Comparison of ENCODE assay signal across 10 mouse cellular contexts in the genomic region with DNA sequence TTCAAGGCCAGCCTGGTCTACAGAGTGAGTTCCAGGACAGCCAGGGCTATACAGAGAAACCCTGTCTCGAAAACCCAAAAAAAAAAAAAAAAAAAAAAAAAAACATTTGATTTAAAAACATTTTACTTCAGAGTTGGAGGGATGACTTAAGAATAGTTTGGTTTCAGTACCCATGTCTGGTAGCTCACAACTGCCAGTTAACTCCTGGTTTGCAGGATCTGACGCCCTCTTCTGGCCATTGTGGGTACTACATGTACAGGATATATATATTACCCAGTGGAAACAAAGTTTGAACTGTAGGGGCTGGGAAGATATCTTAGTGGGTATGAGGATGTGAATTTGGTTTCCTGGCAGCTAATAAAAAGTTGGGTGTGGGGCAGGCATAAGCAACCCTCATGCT. TPM values are rescaled to one million over a fixed set of nuclear protein-coding genes. Genes with fewer than 3 reads are reported as not detected.
A peak's percentile ranks its signal among the peaks of the same experiment; 100 is the strongest.
DNase-seq lines count a peak whose midpoint lies in the region; ATAC-seq and TF ChIP-seq lines count a peak whose summit lies in the region.
"Had no signal": no experiment of that assay in that cellular context is flagged by ENCODE, and none has a peak within 500 bp of the region (broad histone marks: within the 10 kb centered on the region; RNA-seq: fewer than 3 reads in every experiment).

No protein-coding gene starts in this region.

- no peaks in the 10 kb centered on the region for H3K9me3 ChIP-seq in forebrain, postnatal 0 days (ENCODE audit: low read length)
- H3K9me3 ChIP-seq in forebrain, embryonic 16.5 days (ENCODE audit: control insufficient read depth, low read length) = no peaks in the 10 kb centered on the region
- H3K9me3 ChIP-seq in midbrain, embryonic 11.5 days (ENCODE audit: control insufficient read depth, low read length) = peaks cover 4% of the 10 kb centered on the region; the same call in 1 of the 2 replicates
- no peaks in the 10 kb centered on the region for H3K9me3 ChIP-seq in midbrain, embryonic 16.5 days (replicated peaks; ENCODE audit: control insufficient read depth, low read length, poor library complexity, severe bottlenecking)
- H3K9me3 ChIP-seq in forebrain, embryonic 11.5 days (ENCODE audit: control insufficient read depth, low read length) = no peaks in the 10 kb centered on the region; the same call in 1 of the 2 replicates
- H3K9me3 ChIP-seq: stomach, embryonic 15.5 days had no signal

- no peak overlapping the region for H3K4me3 ChIP-seq in forebrain, postnatal 0 days (ENCODE audit: low read depth, low read length)
- H3K4me3 ChIP-seq in forebrain, embryonic 16.5 days (replicated peaks; ENCODE audit: low read length) = no peak overlapping the region
- no peak overlapping the region for H3K4me3 ChIP-seq in midbrain, embryonic 11.5 days (ENCODE audit: low read depth, low read length)
- no peak overlapping the region for H3K4me3 ChIP-seq in midbrain, embryonic 16.5 days (ENCODE audit: low read depth, low read length)
- no peak overlapping the region for H3K4me3 ChIP-seq in forebrain, embryonic 11.5 days (ENCODE audit: low read depth, low read length)
- H3K4me3 ChIP-seq: stomach, embryonic 15.5 days had no signal

- WGBS in forebrain, postnatal 0 days = 5% methylated on average over 1 of the region's 2 CpGs
- WGBS in forebrain, embryonic 16.5 days = 0% methylated on average over 1 of the region's 2 CpGs
- WGBS in midbrain, embryonic 11.5 days = 8% methylated on average over 1 of the region's 2 CpGs
- 0% methylated on average over 1 of the region's 2 CpGs for WGBS in midbrain, embryonic 16.5 days
- 3% methylated on average over 1 of the region's 2 CpGs for WGBS in forebrain, embryonic 11.5 days

- H3K4me1 ChIP-seq in forebrain, postnatal 0 days (ENCODE audit: insufficient read depth) = no peaks in the 10 kb centered on the region
- peaks cover 9% of the 10 kb centered on the region; the same call in 1 of the 2 replicates for H3K4me1 ChIP-seq in forebrain, embryonic 16.5 days (replicated peaks; ENCODE audit: control insufficient read depth, insufficient read depth, low read length)
- H3K4me1 ChIP-seq in midbrain, embryonic 11.5 days (ENCODE audit: control insufficient read depth, insufficient read depth, low read length) = no peaks in the 10 kb centered on the region
- H3K4me1 ChIP-seq in midbrain, embryonic 16.5 days (ENCODE audit: control insufficient read depth, insufficient read depth, low read length) = peaks cover 9% of the 10 kb centered on the region; the same call in 1 of the 2 replicates
- H3K4me1 ChIP-seq in forebrain, embryonic 11.5 days (replicated peaks; ENCODE audit: control insufficient read depth, insufficient read depth, low read length) = no peaks in the 10 kb centered on the region

- ATAC-seq in forebrain, postnatal 0 days = no peak
- no peak for ATAC-seq in forebrain, embryonic 16.5 days
- no peak for ATAC-seq in midbrain, embryonic 11.5 days (ENCODE audit: low FRiP score)
- ATAC-seq in midbrain, embryonic 16.5 days = no peak
- ATAC-seq in forebrain, embryonic 11.5 days (replicated peaks; ENCODE audit: low FRiP score) = no peak

- no peaks in the 10 kb centered on the region for H3K27me3 ChIP-seq in forebrain, postnatal 0 days (ENCODE audit: insufficient read depth, low read length)
- H3K27me3 ChIP-seq in forebrain, embryonic 16.5 days (replicated peaks; ENCODE audit: control insufficient read depth, insufficient read depth, low read length) = no peaks in the 10 kb centered on the region
- H3K27me3 ChIP-seq in midbrain, embryonic 11.5 days (ENCODE audit: control insufficient read depth, insufficient read depth, low read length) = no peaks in the 10 kb centered on the region
- no peaks in the 10 kb centered on the region for H3K27me3 ChIP-seq in midbrain, embryonic 16.5 days (ENCODE audit: control insufficient read depth, insufficient read depth, low read depth, low read length)
- H3K27me3 ChIP-seq in forebrain, embryonic 11.5 days (ENCODE audit: control insufficient read depth, insufficient read depth, low read length) = no peaks in the 10 kb centered on the region
- H3K27me3 ChIP-seq: stomach, embryonic 15.5 days had no signal

- peak; percentile 71 for TF ChIP-seq CTCF in forebrain, postnatal 0 days (IDR thresholded peaks at IDR 0.05; ENCODE audit: low read depth)

- H3K4me2 ChIP-seq in forebrain, postnatal 0 days (ENCODE audit: low read depth) = no peak overlapping the region
- H3K4me2 ChIP-seq in forebrain, embryonic 16.5 days (ENCODE audit: low read length) = no peak overlapping the region
- no peak overlapping the region for H3K4me2 ChIP-seq in midbrain, embryonic 11.5 days
- no peak overlapping the region for H3K4me2 ChIP-seq in midbrain, embryonic 16.5 days (ENCODE audit: low read length)
- no peak overlapping the region for H3K4me2 ChIP-seq in forebrain, embryonic 11.5 days (ENCODE audit: low read depth, low read length, severe bottlenecking)
- H3K4me2 ChIP-seq: stomach, embryonic 15.5 days had no signal

- peak; percentile 30 for DNase-seq in forebrain, postnatal 0 days
- peak; percentile 80 for DNase-seq in midbrain, embryonic 11.5 days (ENCODE audit: low spot score, missing footprints)
- peak; percentile 42 for DNase-seq in T-cell, adult 2 months (ENCODE audit: low spot score)
- DNase-seq in spleen, postnatal 10 days (ENCODE audit: low spot score in 2 of 2) = peak; percentile 43 to 82
- DNase-seq in forebrain, embryonic 11.5 days (ENCODE audit: low spot score) = no peak
- no peak for DNase-seq in heart, adult 9 months (ENCODE audit: low spot score in 2 of 2)

- no peak overlapping the region for H3K9ac ChIP-seq in forebrain, postnatal 0 days
- H3K9ac ChIP-seq in forebrain, embryonic 16.5 days (replicated peaks; ENCODE audit: low read depth, low read length) = no peak overlapping the region
- no peak overlapping the region for H3K9ac ChIP-seq in midbrain, embryonic 11.5 days (ENCODE audit: low read length)
- no peak overlapping the region for H3K9ac ChIP-seq in midbrain, embryonic 16.5 days (ENCODE audit: low read depth, low read length)
- no peak overlapping the region for H3K9ac ChIP-seq in forebrain, embryonic 11.5 days (ENCODE audit: low read length)
- H3K9ac ChIP-seq: stomach, embryonic 15.5 days had no signal

- no peak overlapping the region for H3K27ac ChIP-seq in forebrain, postnatal 0 days (ENCODE audit: low read depth, low read length)
- H3K27ac ChIP-seq in forebrain, embryonic 16.5 days (ENCODE audit: low read length) = no peak overlapping the region
- H3K27ac ChIP-seq in midbrain, embryonic 11.5 days (ENCODE audit: low read depth, low read length) = no peak overlapping the region
- H3K27ac ChIP-seq in midbrain, embryonic 16.5 days (ENCODE audit: low read length) = no peak overlapping the region
- no peak overlapping the region for H3K27ac ChIP-seq in forebrain, embryonic 11.5 days (ENCODE audit: low read depth, low read length)
- H3K27ac ChIP-seq: macrophage; stomach, embryonic 15.5 days had no signal

- no peaks in the 10 kb centered on the region; the same call in 1 of the 2 replicates for H3K36me3 ChIP-seq in forebrain, postnatal 0 days (ENCODE audit: insufficient read depth)
- H3K36me3 ChIP-seq in forebrain, embryonic 16.5 days (ENCODE audit: control insufficient read depth, insufficient read depth) = no peaks in the 10 kb centered on the region
- H3K36me3 ChIP-seq in midbrain, embryonic 11.5 days (ENCODE audit: control insufficient read depth, insufficient read depth, low read length) = no peaks in the 10 kb centered on the region
- 0 out of 2 replicates have a peak, but pooled peaks cover 3% of the 10 kb centered on the region for H3K36me3 ChIP-seq in midbrain, embryonic 16.5 days (ENCODE audit: control insufficient read depth, insufficient read depth, low read length)
- no peaks in the 10 kb centered on the region for H3K36me3 ChIP-seq in forebrain, embryonic 11.5 days (ENCODE audit: control insufficient read depth, insufficient read depth, low read length)
- H3K36me3 ChIP-seq: stomach, embryonic 15.5 days had no signal

RNA-seq across cellular contexts. Expression of a gene that starts 27.0 kb away (rescaled TPM):
- total RNA-seq in forebrain, postnatal 0 days (2014; rRNA removed) = 12.1 and 12.2 TPM in 2 replicates
- 8.7 and 14.2 TPM in 2 replicates for polyA plus RNA-seq in forebrain, postnatal 0 days (2015; fragmentation: Nextera tagmentation; extraction: Ambion mirVana)
- polyA plus RNA-seq in forebrain, embryonic 16.5 days (2015; fragmentation: Nextera tagmentation; extraction: Ambion mirVana) = 5.6 and 7.4 TPM in 2 replicates
- polyA plus RNA-seq in midbrain, embryonic 11.5 days (2014; fragmentation: Nextera tagmentation; extraction: Ambion mirVana) = 0.67 and 0.97 TPM in 2 replicates
- polyA plus RNA-seq in midbrain, embryonic 16.5 days (2015; fragmentation: Nextera tagmentation; extraction: Ambion mirVana) = 5.7 and 11.6 TPM in 2 replicates
- polyA plus RNA-seq in forebrain, embryonic 11.5 days (2014; fragmentation: Nextera tagmentation; extraction: Ambion mirVana) = 0.93 and 0.96 TPM in 2 replicates

RNA-seq across cellular contexts. Expression of a gene that starts 46.1 kb away (rescaled TPM):
- 30.0 and 39.1 TPM in 2 replicates for total RNA-seq in forebrain, postnatal 0 days (2014; rRNA removed)
- polyA plus RNA-seq in forebrain, postnatal 0 days (2015; fragmentation: Nextera tagmentation; extraction: Ambion mirVana) = 15.8 and 17.4 TPM in 2 replicates
- 28.0 and 28.4 TPM in 2 replicates for polyA plus RNA-seq in forebrain, embryonic 16.5 days (2015; fragmentation: Nextera tagmentation; extraction: Ambion mirVana)
- polyA plus RNA-seq in midbrain, embryonic 11.5 days (2014; fragmentation: Nextera tagmentation; extraction: Ambion mirVana) = 8.3 and 11.4 TPM in 2 replicates
- 21.8 and 24.8 TPM in 2 replicates for polyA plus RNA-seq in midbrain, embryonic 16.5 days (2015; fragmentation: Nextera tagmentation; extraction: Ambion mirVana)
- 17.0 and 17.1 TPM in 2 replicates for polyA plus RNA-seq in forebrain, embryonic 11.5 days (2014; fragmentation: Nextera tagmentation; extraction: Ambion mirVana)

RNA-seq across cellular contexts. Expression of a gene that starts 48.7 kb away (rescaled TPM):
- total RNA-seq in forebrain, postnatal 0 days (2014; rRNA removed) = 30.6 TPM in 2 replicates
- polyA plus RNA-seq in forebrain, postnatal 0 days (2015; fragmentation: Nextera tagmentation; extraction: Ambion mirVana) = 19.0 and 27.1 TPM in 2 replicates
- polyA plus RNA-seq in forebrain, embryonic 16.5 days (2015; fragmentation: Nextera tagmentation; extraction: Ambion mirVana) = 26.1 and 30.8 TPM in 2 replicates
- polyA plus RNA-seq in midbrain, embryonic 11.5 days (2014; fragmentation: Nextera tagmentation; extraction: Ambion mirVana) = 13.9 and 15.6 TPM in 2 replicates
- polyA plus RNA-seq in midbrain, embryonic 16.5 days (2015; fragmentation: Nextera tagmentation; extraction: Ambion mirVana) = 30.5 and 31.5 TPM in 2 replicates
- polyA plus RNA-seq in forebrain, embryonic 11.5 days (2014; fragmentation: Nextera tagmentation; extraction: Ambion mirVana) = 28.6 and 31.0 TPM in 2 replicates

Comparison
In these comparisons a context has a peak if more than half of its experiments do, and no peak if none do; other contexts are left out.
1. DNase-seq: peak in forebrain, postnatal 0 days (single experiment), midbrain, embryonic 11.5 days (single experiment), T-cell, adult 2 months (single experiment) and spleen, postnatal 10 days (2 of 2); none in forebrain, embryonic 11.5 days (single experiment) and heart, adult 9 months (0 of 2).